Mouse (Mus musculus) layer of hippocampus, postnatal 10 days (tissue): ENCODE measurements around the gene Vps72. TPM values are rescaled to one million over a fixed set of nuclear protein-coding genes. Genes with fewer than 3 reads are reported as not detected.
"Not testable (repeated sequence)": the region's sequence is repeated elsewhere in the genome, so short reads cannot be mapped to it uniquely, and the experiment has no call there.

Source experiments
- DNase-seq, 2 experiments: peaks; one replicate each; pipeline ENCODE4 v3.0.0; 2021; ENCODE audit warnings: low spot score in 2 of 2
- long read RNA-seq: library from polyadenylated mRNA; stranded (forward); transcript quantifications from one replicate; pipeline ENCODE4 v2.0.0, GENCODE M21; 2023
- total RNA-seq, 2 experiments: library from RNA; stranded (reverse); gene quantifications; 2 replicates each; pipeline ENCODE4 v1.2.3; 2021

Gene Vps72
- 10 to 100 TPM; 44.4 to 47.7 TPM for total RNA-seq
- long read RNA-seq, transcript Vps72-201 (6 exons, 1,456 nt) = major isoform, 75 of 87 reads
- long read RNA-seq, partial matches to known transcripts = 7 of 87 reads
- long read RNA-seq, other reads (novel, unspliced or antisense) = 5 of 87 reads

- peak; percentile 86 to 92 for DNase-seq
Observed at GRCm38 (mm10) chr3:95110911-95111726, at the start of gene Vps72. TSS of gene Vps72 (plus strand) at chr3:95111022.

DNA sequence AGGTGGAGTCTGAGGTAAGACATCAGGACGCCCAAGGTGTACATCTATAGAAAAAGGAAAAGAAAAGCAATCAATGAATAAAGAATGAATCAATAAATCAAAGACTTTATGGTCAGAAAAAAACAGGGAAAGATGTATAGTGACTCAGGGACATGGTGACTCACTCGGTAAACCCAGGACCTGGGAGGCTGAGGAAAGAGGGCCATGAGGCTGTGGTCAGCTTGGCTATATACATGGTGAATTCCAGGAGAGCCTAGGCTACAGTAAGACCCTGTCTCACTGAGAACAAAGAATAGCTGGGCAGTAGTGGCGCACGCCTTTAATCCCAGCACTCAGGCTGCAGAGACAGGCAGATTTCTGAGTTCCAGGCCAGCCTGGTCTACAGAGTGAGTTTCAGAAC lies 47.1 kb upstream of the Vps72 start:
- no peak for DNase-seq

GRCm38 (mm10) chr3:95065553-95065952 lies 45.3 kb upstream of the Vps72 start:
- no peak for DNase-seq

- DNase-seq = no peak
Observed at GRCm38 (mm10) chr3:95066095-95066494, 44.7 kb upstream of the Vps72 start.

- no peak for DNase-seq
Observed at GRCm38 (mm10) chr3:95066570-95066969, 44.3 kb upstream of the Vps72 start.

- DNase-seq = no peak
Observed at GRCm38 (mm10) chr3:95071606-95072005, 39.2 kb upstream of the Vps72 start.

GRCm38 (mm10) chr3:95088071-95088470 lies 22.8 kb upstream of the Vps72 start:
- DNase-seq = no peak

DNA sequence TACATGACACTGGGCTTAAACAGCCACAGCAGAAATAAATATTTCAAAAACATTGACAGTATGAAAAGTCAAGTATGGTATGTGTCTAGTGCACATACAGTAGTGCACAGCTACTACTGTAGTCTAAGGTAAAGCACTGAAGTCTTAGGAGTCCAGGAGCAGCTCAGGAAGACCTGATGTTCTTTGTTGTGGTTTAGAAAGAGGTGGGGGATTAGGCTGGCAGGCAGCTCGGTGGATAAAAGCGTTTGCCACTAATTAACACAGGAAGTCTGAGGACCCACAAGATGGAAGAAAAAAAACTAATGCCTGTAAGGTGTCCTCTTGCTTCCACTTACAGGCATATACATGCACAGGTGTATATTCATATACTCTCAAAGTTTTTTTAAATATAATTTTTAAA lies 10.0 kb upstream of the Vps72 start:
- DNase-seq = no peak

GRCm38 (mm10) chr3:95105121-95105520 lies 5.7 kb upstream of the Vps72 start:
- DNase-seq = no peak

GRCm38 (mm10) chr3:95105586-95106337 lies 5.1 kb upstream of the Vps72 start:
- DNase-seq = no peak

DNA sequence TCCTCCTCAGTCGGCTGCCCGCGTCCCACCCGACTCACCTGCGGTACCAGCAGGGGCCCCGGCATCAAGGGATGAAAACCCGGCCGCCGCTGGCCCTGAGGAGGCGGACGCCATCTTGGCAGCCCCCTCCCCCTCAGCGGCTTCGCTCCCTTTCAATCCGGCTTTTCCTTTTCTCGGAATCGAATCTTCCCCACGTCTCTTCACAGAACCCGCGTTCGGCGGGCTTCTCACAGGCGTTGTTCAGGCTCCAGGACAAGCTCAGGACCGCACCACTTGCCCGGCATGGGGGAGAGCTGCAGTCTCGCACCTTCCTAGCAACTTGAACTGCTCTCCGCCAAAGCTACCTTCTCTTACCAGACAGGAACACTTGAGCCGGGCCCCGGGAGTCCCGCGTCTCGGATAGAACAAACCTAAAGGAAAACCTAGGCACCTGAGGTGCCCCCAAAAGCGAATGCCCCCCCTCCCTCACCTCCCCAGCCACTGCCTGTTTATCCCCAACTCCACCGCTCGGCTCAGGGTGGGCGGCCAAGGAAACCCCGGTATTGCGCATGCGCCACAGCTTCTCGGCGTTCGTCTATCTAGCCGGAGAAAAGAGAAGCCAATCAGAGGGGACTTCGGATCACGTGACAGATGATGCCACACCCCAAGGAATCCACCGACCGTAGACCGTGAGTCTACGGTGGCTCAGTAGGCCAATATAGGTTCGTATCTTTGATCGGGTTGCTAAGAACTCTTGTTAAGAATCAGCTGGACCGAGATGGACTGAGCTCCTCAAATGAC lies 4.3 kb upstream of the Vps72 start, which contains the start of gene Pip5k1a:
TSS of gene Pip5k1a (minus strand) at position 593 of the 780 bp plus-strand sequence.
- peak; percentile 97 to 98 for DNase-seq

DNA sequence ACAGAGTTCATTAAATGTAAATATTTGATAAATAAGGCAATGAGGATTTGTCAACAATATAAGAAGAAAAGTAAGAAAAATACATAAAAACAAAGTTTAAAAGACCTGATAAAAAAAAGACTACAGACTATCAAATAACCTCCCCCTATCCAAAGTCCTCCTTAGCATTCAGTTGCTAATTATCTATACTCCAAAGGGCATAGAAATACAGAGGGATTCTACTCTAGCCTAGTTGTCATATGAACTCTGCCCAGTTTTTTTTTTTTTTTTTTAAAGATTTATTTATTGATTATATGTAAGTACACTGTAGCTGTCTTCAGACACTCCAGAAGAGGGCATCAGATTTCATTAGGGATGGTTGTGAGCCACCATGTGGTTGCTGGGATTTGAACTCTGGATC lies 3.5 kb upstream of the Vps72 start:
- not testable (repeated sequence) for DNase-seq

GRCm38 (mm10) chr3:95107898-95108297 lies 2.9 kb upstream of the Vps72 start:
- no peak for DNase-seq

DNA sequence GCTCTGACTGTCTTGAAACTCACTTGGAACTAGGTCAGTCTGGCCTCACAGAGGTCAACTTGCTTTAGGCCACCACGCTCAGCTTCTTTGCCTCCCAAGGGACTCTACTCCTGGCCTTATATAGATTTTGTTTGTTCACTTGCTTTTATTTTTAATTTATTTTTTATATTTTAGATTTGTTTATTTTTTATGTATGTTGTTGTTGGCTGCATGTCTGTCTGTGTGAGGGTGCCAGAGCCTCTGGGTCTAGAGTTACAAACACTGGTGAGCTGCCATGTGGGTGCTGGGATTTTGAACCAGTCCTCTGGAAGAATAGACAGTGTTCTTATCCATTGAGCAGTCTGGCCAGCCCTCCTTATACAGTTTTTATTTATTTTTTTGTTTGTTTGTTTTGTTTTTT lies 1.9 kb downstream of the Vps72 start:
- DNase-seq = no peak

- no peak for DNase-seq
Observed at GRCm38 (mm10) chr3:95117751-95118150, 6.9 kb downstream of the Vps72 start.

GRCm38 (mm10) chr3:95121580-95121979 lies 10.8 kb downstream of the Vps72 start:
- no peak for DNase-seq

DNA sequence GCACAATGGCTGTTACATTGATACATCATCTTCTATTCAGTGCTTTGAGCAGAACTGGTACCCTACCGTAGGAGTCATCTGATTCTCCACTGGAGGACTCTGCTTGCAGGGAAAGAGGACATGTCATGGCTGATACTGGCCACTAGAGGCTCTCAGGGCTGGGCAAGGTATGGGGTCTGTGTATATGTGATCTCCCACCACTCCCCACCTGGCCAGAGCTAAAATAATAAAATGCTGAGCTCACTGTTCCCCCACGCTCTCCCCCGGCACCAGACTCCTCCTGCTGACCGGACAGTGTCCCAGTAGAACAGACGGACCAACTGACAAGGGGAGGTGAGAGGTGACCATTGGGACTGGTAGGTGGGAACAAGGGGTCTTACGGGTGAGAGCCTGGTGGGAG lies 13.4 kb downstream of the Vps72 start, which contains the start of gene Tmod4:
TSS of gene Tmod4 (plus strand) at position 231 of the 400 bp plus-strand sequence.
- DNase-seq = no peak

- DNase-seq = peak; percentile 61 to 69
Observed at GRCm38 (mm10) chr3:95124972-95125371, 14.2 kb downstream of the Vps72 start.

DNA sequence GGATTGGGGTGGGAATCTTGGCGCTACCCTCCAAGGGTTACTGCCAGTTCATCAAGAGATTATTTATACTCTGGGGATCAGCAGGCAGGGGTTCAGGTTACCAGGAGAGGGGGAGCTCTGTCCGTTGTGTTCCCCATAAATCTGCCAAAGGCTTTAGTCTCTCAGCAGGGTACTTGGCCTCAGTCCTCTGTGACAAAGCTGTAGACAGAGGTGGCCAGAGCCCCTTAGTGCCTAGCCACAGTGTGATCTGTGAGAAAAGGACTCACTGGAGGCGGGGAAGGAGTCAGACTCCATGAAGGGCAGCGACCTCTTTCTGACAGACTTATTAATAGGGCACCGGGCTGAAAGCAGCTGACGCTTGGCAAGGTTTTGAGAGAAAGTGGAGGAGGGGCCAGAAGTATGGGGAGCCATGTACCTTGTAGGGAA lies 18.4 kb downstream of the Vps72 start:
- DNase-seq = no peak

DNA sequence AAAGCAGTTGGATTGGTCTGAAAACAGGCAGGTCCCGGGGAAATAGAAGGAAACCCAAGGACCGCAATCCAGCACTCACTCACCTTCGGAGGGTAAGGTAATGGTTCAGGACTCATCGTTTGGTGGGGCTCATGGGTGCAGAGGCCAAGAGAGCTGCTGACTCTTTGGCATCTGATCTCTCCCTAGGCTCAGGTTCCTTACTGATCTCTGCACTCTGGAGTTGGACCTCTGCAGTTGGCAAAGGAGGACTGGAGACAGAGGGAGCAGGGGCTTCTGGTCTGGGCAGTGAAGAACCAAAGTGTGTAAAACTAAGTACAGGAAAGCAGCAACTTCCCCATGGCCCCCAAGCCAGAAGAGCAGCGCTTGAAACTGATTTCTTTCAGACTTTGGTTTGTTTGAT lies 19.3 kb downstream of the Vps72 start:
- no peak for DNase-seq

DNA sequence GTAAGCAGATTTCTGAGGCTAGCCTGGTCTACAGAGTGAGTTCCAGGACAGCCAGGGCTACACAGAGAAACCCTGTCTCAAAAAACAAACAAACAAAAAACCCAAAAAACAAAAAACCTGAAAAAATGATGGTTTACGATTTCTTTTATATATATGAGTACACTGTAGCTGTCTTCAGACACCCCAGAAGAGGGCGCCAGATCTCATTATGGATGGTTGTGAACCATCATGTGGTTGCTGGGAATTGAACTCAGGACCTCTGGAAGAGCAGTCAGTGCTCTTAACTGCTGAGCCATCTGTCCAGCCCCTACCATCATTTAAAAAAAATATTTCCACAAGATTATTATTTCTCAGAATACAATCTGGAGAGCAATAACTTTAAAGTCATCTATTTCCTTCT lies 21.6 kb downstream of the Vps72 start:
- DNase-seq = not testable (repeated sequence)
